Mouse (Mus musculus) liver, embryonic 16.5 days (tissue): Measurements from ENCODE around the gene Hist1h2bn. TPM values are rescaled to one million over a fixed set of nuclear protein-coding genes. Genes with fewer than 3 reads are reported as not detected.
A peak's percentile ranks its signal among the peaks of the same experiment; 100 is the strongest.
"Not testable (repeated sequence)": the region's sequence is repeated elsewhere in the genome, so short reads cannot be mapped to it uniquely, and the experiment has no call there.

Source experiments
- ATAC-seq: fragments of 200-750 bp; cut with Nextera tagmentation; 2 replicates; pipeline ENCODE4 v1.8.0; 2017; ENCODE audit warnings: low read depth, mild to moderate bottlenecking, moderate number of reproducible peaks, moderate library complexity
- H3K27ac ChIP-seq: fragments of 300-500 bp; sonication (generic); 2 replicates; pipeline ENCODE4 v1.5.1; 2014; ENCODE audit warnings: mild to moderate bottlenecking, low read length
- H3K27me3 ChIP-seq: fragments of 300-500 bp; sonication (generic); 2 replicates; pipeline ENCODE4 v1.6.1; 2014; ENCODE audit warnings: low read depth, low read length, mixed read lengths; ENCODE audit not compliant: control insufficient read depth, insufficient read depth
- H3K36me3 ChIP-seq: fragments of 300-500 bp; sonication (generic); 2 replicates; pipeline ENCODE4 v1.6.1; 2014; ENCODE audit warnings: mild to moderate bottlenecking; ENCODE audit not compliant: control insufficient read depth, insufficient read depth
- H3K4me1 ChIP-seq: fragments of 300-500 bp; sonication (generic); 2 replicates; pipeline ENCODE4 v1.6.1; 2014; ENCODE audit warnings: low read depth, low read length, mixed read lengths; ENCODE audit not compliant: control insufficient read depth
- H3K4me2 ChIP-seq: fragments of 300-500 bp; sonication (generic); 2 replicates; pipeline ENCODE4 v1.6.1; 2014; ENCODE audit warnings: low read depth, low read length, mixed read lengths
- H3K4me3 ChIP-seq: fragments of 300-500 bp; sonication (generic); 2 replicates; pipeline ENCODE4 v1.5.1; 2014; ENCODE audit warnings: low read depth, mild to moderate bottlenecking, low read length
- H3K9ac ChIP-seq: fragments of 300-500 bp; sonication (generic); 2 replicates; pipeline ENCODE4 v1.6.1; 2014; ENCODE audit warnings: low read depth, low read length
- H3K9me3 ChIP-seq: fragments of 300-500 bp; sonication (generic); replicated peaks from 2 replicates; pipeline ENCODE4 v1.6.1; 2016; ENCODE audit warnings: low read length; ENCODE audit not compliant: control insufficient read depth
- WGBS: fragments of 180-500 bp; shearing (Covaris S2); extraction: QIAGEN DNeasy Blood & Tissue Kit; methylation state at CpG from one replicate; pipeline ENCODE4 v1.1.7; 2014; ENCODE audit not compliant: insufficient replicate concordance; 5-methylcytosine and 5-hydroxymethylcytosine counted together
- polyA plus RNA-seq: library from polyadenylated mRNA; unstranded; fragments of >200 nt; fragmentation: Nextera tagmentation; extraction: Ambion mirVana; gene quantifications from 2 replicates; pipeline ENCODE4 v1.2.1, GENCODE M21; 2015

Hist1h2bn gene
- polyA plus RNA-seq, 1 experiment from 2014 or later: 8.1 TPM

DNA sequence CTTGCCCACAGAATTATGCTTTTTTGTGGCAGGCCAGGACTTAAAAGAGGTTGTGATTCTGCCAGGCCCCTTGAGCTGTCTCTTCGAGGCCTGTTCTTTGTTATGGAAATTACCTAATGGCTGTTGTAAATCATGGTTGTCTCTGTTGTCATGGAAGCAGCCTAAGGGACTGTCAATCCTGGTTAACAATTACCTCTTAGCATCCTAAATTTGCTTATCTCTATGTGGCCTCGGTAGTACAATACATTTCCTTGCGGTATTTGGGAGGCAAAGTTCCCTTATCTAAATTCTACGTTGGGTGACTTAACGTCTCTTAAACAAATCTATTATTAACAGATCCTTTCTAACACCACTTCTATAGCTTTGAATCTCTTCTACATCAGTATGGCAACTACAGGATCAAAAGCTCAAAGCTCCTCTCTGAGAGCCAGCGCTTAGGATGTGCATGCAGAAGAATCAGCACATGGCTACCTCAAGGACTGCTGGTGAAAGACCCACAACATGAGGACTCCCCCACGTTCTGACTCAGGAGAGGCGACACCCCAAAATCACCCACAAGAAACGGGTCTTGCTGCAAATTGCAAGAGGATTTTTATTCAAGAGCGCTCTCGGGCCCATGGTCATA lies 25.9 kb upstream of the Hist1h2bn start:
- Histone ChIP-seq H3K4me1 (peaks cover under 1% of the 10 kb centered on the region), H3K36me3 (no peaks in the 10 kb centered on the region), H3K4me3 (no peak overlapping the region), H3K4me2 (no peak overlapping the region), H3K27me3 (no peaks in the 10 kb centered on the region), H3K9me3 (no peaks in the 10 kb centered on the region), H3K27ac (no peak overlapping the region), H3K9ac (no peak overlapping the region)
- WGBS: 38% methylated on average over 11 of the region's 11 CpGs
- no peak for ATAC-seq

GRCm38 (mm10) chr13:21729544-21729943 lies 24.4 kb upstream of the Hist1h2bn start:
- Histone ChIP-seq H3K9ac (no peak overlapping the region), H3K4me2 (no peak overlapping the region), H3K36me3 (no peaks in the 10 kb centered on the region), H3K4me3 (no peak overlapping the region), H3K27me3 (no peaks in the 10 kb centered on the region), H3K27ac (no peak overlapping the region), H3K9me3 (no peaks in the 10 kb centered on the region), H3K4me1 (peaks cover 12% of the 10 kb centered on the region)
- WGBS: 69% methylated on average over 1 of the region's 1 CpGs
- no peak for ATAC-seq

DNA sequence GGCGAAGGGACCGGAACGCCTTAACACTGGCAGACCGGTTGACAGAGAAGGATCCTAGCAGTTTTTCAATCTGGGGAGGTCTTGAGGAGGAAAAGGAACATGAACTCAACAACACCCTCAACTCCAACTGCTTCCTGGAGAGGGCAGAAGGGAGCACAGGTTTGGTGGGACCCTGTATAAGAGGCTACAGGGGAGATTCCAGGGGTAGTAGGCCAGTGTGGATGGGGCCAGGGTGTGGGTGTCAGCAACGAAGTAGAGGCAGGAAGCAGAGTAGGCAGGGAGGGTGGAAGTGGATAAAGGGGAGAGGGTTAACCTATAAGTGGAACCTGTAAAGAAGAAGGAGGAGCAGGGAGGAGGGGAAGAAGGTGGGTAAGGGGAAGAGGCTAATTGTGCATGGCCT lies 20.5 kb upstream of the Hist1h2bn start:
- Histone ChIP-seq H3K4me2 (no peak overlapping the region; the same call in 1 of the 2 replicates), H3K9me3 (no peaks in the 10 kb centered on the region), H3K27me3 (no peaks in the 10 kb centered on the region), H3K4me3 (no peak overlapping the region), H3K36me3 (no peaks in the 10 kb centered on the region), H3K27ac (no peak overlapping the region), H3K4me1 (peaks cover 18% of the 10 kb centered on the region), H3K9ac (no peak overlapping the region)
- WGBS: 76% methylated on average over 5 of the region's 5 CpGs
- ATAC-seq: no peak

GRCm38 (mm10) chr13:21734010-21734905 lies 19.7 kb upstream of the Hist1h2bn start:
- under 1% methylated on average over 21 of the region's 21 CpGs for WGBS
- H3K4me2 ChIP-seq: peak overlapping the region; percentile 89
- peak overlapping the region; percentile 66 for H3K4me3 ChIP-seq
- no peaks in the 10 kb centered on the region for H3K36me3 ChIP-seq
- H3K27me3 ChIP-seq: no peaks in the 10 kb centered on the region
- H3K9ac ChIP-seq: peak overlapping the region; percentile 82
- H3K9me3 ChIP-seq: no peaks in the 10 kb centered on the region
- ATAC-seq: peak; percentile 50
- H3K27ac ChIP-seq: peak overlapping the region; percentile 96
- H3K4me1 ChIP-seq: peaks cover 18% of the 10 kb centered on the region

- Histone ChIP-seq H3K9ac (peak within 1 kb of the TSS; percentile 82), H3K4me2 (peak within 1 kb of the TSS; percentile 89), H3K4me1 (peaks cover 18% of the 10 kb centered on the region), H3K4me3 (peak within 1 kb of the TSS; percentile 66), H3K27ac (peak within 1 kb of the TSS; percentile 96)
- H3K27me3 ChIP-seq, H3K9me3 ChIP-seq, H3K36me3 ChIP-seq: not testable (repeated sequence)
- under 1% methylated on average over 41 of the region's 56 CpGs for WGBS
- peak; percentile 90 for ATAC-seq
Observed at GRCm38 (mm10) chr13:21734906-21735767, 18.8 kb upstream of the Hist1h2bn start, which contains the start of gene Hist1h4j. Hist1h4j (plus strand) TSS chr13:21735064.

GRCm38 (mm10) chr13:21745006-21745405 lies 8.9 kb upstream of the Hist1h2bn start:
- WGBS: 22% methylated on average over 1 of the region's 1 CpGs
- Histone ChIP-seq H3K9me3 (no peaks in the 10 kb centered on the region), H3K4me3 (no peak overlapping the region), H3K36me3 (peaks cover 4% of the 10 kb centered on the region; the same call in 1 of the 2 replicates), H3K4me1 (peaks cover 12% of the 10 kb centered on the region), H3K27me3 (no peaks in the 10 kb centered on the region), H3K9ac (no peak overlapping the region), H3K27ac (no peak overlapping the region), H3K4me2 (no peak overlapping the region)
- no peak for ATAC-seq

DNA sequence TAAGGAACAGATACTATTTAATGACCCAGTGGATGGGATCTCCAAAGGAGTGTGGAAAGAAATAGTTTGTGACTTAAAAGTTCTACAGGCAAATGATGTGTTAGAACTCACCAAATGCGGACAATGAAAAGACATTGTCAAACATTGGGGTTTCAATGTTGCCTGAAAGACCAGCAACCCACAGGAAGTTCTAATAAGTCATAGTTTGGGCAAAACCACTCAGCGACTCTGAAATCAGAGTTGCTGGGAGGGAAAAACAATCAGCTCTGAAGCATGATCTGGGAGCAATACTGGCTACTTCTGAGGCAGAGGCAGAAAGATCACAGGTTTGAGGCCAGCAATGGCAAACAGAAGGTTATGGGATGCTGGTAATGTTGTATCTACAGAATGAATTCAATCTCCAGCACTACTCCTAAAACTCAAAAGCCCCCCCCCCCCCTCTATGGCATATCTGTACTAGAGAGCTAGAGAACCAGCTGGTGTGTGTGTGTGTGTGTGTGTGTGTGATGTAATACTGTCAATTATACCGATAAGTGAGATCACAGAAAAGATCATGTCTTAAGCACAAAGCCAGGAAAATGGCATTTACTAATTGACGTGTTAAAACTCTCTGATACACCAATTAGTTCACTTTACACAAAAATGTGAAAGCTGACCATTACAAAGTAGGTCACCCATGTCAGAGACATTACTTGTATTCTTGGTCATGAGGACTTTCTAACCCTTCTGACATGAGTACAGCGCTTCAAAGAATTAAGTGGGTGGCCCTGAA lies 4.3 kb upstream of the Hist1h2bn start:
- Histone ChIP-seq H3K36me3 (peaks cover 4% of the 10 kb centered on the region; the same call in 1 of the 2 replicates), H3K9ac (peak overlapping the region; percentile 87), H3K9me3 (no peaks in the 10 kb centered on the region), H3K4me1 (peaks cover 17% of the 10 kb centered on the region), H3K27ac (peak overlapping the region; percentile 94), H3K4me2 (peak overlapping the region; percentile 76), H3K27me3 (no peaks in the 10 kb centered on the region), H3K4me3 (peak overlapping the region; percentile 76)
- 2% methylated on average over 5 of the region's 5 CpGs for WGBS
- ATAC-seq: no peak
